Mouse (Mus musculus): ENCODE measurements around the gene Prkce.

The Prkce gene

DNA sequence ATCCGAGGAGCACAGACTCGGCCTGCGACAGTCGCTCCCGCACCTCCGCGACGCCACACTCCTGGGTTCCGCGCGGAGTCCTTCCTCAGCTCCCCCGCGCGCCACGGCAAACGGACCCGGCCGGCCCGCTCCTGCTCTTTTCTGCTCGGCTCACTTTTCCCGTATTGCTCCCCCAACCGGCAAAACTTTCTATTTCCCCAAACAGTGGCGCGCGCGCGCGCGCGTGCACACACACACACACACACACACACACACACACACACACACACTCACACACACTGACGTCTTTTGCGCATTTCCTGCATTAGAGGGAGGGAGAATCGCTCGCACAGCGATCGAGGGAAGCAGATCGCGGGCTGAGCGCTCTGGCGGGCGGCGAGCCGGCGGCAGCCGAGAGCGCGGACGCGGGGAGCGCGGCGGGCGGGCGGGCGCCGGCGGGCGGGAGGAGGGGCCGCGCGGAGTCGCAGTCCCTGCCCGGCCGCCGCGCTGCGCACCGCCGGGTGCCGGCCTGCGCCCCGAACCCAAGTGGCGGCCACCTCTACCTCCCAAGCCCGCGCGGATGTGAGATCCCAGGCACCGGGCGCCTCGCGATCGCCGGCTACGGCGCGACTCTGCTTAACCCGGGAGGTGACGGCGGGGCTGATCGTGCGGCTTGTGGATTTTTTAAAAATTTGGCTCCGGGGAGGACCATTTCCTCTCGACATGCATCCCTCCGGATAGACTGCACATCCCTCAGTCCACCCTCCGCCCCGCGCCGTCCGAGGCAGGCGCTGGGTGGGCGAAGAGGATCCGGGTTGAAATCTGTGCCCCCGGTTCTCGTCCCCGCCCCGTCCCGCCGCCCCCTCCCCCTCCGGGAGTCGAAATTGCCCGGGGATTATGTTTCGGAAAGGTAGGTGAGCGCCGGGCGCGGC, at the start of gene Prkce:
Prkce (plus strand) TSS at position 466 of the 911 bp plus-strand sequence.
- peak; percentile 71 to 75 for DNase-seq (ENCODE audit: low read depth in 2 of 2, low spot score in 2 of 2)

- DNase-seq (ENCODE audit: low read depth in 2 of 2, low spot score in 2 of 2), result no peak
Measured at GRCm38 (mm10) chr17:86123146-86123545, 44.4 kb upstream of the Prkce start.

- no peak for DNase-seq (ENCODE audit: low read depth in 2 of 2, low spot score in 2 of 2)
Measured at GRCm38 (mm10) chr17:86125908-86126307, 41.7 kb upstream of the Prkce start.

- DNase-seq (ENCODE audit: low read depth in 2 of 2, low spot score in 2 of 2), result no peak
Measured at GRCm38 (mm10) chr17:86128198-86128597, 39.4 kb upstream of the Prkce start.

- DNase-seq (ENCODE audit: low read depth in 2 of 2, low spot score in 2 of 2), result no peak
Measured at GRCm38 (mm10) chr17:86132534-86132933, 35.1 kb upstream of the Prkce start.

DNA sequence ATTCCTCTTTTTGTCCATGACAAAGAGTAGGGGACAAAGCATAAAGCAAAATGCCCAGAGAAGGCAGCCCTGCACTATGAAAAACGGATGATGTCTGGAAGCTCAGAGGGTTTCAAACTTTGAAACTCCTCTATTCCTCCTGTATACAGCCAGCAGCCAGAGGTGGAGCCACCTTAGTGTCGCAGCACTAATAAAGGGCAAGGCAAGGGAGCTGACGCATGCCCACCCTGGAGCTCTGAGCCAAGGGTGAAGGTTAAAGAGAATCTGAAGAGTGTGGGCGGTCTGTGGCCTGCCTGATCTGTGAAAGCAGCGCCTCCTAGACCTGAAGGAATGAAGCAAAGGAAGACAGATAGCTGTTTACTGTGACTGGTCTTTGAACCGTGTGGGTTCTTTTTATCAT, 33.1 kb upstream of the Prkce start:
- DNase-seq (ENCODE audit: low read depth in 2 of 2, low spot score in 2 of 2), result no peak

GRCm38 (mm10) chr17:86135835-86136234, 31.8 kb upstream of the Prkce start:
- no peak for DNase-seq (ENCODE audit: low read depth in 2 of 2, low spot score in 2 of 2)

- no peak for DNase-seq (ENCODE audit: low read depth in 2 of 2, low spot score in 2 of 2)
Measured at GRCm38 (mm10) chr17:86144537-86145078, 23.0 kb upstream of the Prkce start.

DNA sequence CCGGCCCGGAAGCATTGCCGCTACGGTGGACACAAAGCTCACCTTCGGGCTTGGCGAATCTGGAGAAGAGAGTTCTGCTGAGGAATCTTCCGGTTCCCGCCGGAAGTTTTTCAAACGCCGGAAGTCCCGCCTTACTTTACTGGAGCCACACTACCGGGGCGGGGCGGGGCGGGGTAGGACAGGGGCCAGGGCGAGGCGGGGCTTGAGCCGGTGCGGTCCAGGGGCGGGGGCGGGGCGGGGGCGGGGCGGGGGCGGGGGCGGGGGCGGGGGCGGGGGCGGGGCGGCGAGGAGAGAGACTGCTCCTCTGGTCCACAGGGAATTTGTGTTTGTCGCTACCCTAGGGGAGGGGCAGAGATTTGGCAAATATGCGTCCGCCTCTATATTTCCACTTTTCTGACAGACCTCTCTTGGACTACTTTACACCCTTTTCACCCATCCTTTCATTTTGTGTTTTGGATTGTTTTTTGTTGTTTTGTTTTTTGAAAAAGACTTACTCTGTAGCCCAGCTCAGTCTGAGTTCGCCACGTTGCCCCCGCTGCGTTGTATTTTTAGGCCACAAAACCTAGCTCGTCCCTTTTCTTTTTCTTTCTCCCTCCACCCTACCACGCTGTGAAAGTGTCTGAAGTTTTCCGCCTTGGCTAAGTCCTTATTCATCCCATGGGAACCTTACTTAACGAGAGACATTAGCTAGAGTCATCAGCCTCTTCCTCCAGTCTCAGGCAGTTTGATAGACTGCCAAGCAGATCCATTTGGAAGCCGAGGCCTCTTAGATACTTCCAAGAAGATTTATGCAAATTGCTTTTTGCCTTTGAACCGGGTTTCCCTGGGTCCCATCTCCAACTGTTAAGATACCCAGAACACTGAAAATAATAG, 22.3 kb upstream of the Prkce start, which contains the start of gene Srbd1:
Srbd1 (minus strand) TSS at position 97 of the 873 bp plus-strand sequence.
- DNase-seq (ENCODE audit: low read depth in 2 of 2, low spot score in 2 of 2), result peak; percentile 67 to 82

DNA sequence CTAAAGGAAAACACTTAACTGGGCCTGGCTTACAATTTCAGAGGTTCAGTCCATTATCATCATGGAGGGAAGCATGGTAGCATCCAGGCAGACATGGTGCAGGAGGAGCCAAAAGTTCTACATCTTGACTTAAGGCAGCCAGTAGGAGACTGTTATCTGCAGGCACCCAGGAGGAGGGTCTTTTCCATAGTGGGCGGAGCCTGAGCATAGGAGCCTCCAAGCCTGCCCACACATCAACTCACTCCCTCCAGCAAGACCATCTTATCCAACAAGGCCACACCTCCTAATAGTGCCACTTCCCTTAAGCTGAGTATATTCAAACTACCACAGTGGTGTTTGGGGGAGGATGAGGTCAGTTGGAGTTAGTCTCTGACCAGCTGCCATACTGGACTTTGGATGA, 17.9 kb upstream of the Prkce start:
- no peak for DNase-seq (ENCODE audit: low read depth in 2 of 2, low spot score in 2 of 2)

DNA sequence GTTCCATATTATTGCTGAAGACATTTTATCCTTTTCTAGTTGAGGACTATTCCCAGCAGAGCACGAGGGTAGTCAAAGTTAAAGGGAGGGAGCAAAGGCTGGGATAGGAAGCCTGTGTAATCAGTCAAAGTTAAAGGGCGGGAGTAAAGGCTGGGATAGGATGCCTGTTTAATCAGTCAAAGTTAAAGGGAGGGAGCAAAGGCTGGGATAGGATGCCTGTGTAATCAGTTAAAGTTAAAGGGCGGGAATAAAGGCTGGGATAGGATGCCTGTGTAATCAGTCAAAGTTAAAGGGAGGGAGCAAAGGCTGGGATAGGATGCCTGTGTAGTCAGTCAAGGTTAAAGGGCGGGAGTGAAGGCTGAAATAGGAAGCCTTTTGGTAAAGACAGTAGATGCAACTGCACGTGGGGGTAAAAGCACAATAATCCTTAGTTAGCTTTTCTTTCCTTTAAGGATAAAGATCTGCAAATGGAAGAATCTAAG, 16.7 kb upstream of the Prkce start:
- no peak for DNase-seq (ENCODE audit: low read depth in 2 of 2, low spot score in 2 of 2)

DNA sequence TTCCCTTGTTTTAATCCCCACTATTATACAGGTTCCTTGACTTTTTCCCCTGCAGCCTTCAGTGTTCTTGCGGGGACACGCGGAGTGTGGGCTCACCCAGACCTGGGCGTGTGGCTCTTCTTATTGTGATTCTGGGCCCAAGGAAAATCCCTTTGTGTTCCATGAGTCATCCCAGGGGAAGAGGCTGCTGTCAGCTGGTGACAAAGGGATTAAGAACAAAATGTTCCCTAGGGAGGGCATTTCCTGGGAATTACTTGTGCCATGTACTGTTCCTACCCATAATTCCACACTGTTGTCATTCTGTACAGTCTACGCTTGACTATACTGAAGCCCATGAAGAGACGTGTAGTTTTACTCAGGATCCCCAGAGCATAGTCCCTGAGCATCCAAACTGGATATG, 10.6 kb upstream of the Prkce start:
- no peak for DNase-seq (ENCODE audit: low read depth in 2 of 2, low spot score in 2 of 2)

- DNase-seq (ENCODE audit: low read depth in 2 of 2, low spot score in 2 of 2), result no peak
Measured at GRCm38 (mm10) chr17:86162672-86163071, 4.9 kb upstream of the Prkce start.

DNA sequence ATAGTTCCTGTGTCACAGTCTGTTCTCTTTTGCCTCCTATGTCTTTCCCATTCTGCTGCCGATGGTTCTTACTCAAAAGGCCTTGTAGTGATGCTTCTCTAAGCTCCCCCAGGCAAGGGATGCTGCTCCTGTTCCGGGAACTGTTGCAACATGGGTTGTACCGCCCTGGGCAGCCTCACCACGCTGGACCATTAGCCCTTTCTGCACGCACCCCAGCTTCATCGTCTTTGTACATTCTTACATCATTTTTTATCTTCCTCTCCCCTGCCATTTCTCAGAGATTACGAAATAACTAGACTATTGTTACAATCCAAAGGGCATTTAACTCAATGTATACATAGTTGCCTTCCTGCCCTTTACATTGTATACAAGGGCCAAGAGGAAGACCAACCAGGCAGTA, 3.2 kb upstream of the Prkce start:
- DNase-seq (ENCODE audit: low read depth in 2 of 2, low spot score in 2 of 2), result no peak

DNA sequence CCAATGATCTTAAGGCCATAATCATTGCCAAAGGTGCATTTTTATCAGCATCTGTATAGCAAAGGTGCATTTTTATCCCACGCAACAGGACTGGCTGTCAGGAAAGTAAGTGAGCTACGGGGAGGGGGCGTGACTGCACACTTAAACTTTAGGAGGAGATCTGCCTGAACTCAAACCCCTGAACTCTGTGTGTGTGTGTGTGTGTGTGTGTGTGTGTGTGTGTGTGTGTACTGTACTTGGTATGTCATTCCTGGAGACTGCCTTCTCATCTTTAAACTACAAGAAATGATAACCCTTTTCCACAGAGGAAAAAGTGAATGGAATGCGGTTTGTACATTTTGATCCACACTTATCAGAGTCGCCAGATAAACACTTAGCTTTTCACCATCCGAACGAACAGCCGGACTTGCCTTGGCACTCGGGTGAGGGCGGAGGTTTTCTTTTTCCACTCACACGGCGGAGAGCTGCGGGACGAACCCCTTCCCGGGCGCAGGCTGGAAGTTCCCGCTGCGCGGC, 1.5 kb upstream of the Prkce start:
- DNase-seq (ENCODE audit: low read depth in 2 of 2, low spot score in 2 of 2), result no peak

DNA sequence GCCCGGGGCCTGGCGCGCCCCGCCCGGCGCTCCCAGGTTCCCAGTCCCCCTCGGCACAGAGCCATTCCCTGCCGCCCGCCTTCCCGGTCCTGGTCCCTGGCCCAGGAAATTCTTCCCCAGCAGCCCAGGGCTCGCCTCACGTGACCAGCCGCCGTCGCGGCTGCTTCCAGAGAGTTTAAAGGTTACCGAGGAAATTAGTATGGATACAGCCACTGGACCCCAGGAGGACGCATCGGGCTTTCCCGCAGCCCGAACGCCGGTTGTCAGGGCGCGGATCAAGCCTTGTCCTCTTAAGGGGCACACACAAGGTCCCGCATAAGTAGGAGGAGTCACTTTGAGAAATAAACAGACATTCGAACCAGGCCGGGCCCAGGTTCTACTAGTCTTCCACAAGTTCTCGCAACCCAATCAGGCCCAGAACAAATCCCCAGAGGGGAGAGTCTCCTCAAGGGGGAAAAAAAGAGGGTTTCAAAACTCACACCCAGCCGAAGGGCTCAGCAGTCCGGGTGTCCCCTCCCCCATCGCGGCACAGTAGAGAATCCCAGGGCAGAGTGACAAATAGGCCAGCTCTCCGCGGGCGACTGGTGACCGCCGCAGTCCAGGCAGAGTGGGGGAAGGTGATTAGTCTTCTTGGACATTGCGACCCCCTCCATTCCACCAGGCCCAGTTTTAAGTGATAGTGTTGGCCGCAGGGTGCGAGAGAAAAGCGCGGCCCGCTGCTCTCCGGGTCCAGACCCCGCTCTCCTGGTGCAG, 842 bp upstream of the Prkce start:
- peak; percentile 10 to 46 for DNase-seq (ENCODE audit: low read depth in 2 of 2, low spot score in 2 of 2)

DNA sequence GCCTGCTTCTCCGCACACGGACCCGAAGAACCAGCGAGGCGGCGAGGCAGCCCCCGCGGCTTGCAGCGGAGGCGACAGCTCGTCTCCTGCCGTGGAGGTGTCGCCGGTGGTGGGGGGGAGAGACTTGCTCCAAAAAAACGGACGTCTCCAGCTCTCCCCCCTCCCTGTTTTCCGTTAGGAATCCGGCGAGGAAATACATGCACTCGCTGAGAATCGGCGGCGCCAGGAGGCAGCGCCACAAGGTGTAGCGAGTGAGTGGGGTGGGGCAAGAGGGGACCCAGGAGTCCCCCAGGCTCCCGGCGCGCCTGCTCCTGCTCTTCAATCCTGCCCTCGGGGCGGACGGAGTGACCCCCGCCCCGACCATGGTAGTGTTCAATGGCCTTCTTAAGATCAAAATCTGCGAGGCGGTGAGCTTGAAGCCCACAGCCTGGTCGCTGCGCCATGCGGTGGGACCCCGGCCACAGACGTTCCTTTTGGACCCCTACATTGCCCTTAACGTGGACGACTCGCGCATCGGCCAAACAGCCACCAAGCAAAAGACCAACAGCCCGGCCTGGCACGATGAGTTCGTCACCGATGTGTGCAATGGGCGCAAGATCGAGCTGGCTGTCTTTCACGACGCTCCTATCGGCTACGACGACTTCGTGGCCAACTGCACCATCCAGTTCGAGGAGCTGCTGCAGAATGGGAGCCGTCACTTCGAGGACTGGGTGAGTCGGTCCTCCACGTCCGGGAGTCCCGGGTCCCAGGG, 821 bp downstream of the Prkce start:
- peak; percentile 14 to 24 for DNase-seq (ENCODE audit: low read depth in 2 of 2, low spot score in 2 of 2)

- no peak for DNase-seq (ENCODE audit: low read depth in 2 of 2, low spot score in 2 of 2)
Measured at GRCm38 (mm10) chr17:86169092-86169491, 1.5 kb downstream of the Prkce start.

DNA sequence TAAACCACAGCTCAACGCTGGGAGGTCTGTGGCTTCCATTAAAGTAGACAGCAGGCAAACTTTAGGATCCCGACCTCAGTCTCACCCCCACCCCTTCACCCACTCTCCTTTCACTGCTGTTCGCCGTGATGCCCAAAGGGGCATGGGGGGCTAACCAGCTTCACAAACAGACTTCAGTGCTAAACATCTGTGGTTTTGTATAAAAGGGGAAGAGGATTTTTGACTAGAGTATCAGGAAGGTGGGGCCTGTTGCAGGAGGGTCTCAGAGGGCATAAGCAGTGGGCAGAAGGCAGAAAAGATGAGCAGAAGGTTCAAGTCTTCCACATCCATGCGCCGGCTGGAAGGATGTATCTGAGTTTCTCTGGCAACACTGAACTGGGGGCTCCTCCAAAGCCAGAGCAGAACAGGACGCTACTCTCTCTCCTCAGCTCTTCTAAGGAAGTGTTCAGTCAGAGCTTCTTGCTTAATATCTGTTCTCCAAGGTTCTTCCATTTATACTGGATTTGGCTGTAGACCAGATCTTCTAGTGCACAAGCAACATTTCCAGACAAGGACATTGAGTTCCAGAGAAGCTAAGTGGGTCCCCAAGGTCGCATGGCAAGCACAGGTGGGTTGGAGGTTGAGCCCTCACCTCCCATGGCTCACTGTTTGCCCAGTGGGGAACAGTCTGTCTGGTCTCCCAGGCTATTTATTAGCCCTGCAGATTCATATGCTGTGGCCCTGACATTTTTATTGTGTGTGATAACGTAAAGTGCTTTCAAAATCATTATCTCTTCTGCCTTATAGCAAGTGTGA, 2.8 kb downstream of the Prkce start:
- no peak for DNase-seq (ENCODE audit: low read depth in 2 of 2, low spot score in 2 of 2)
